Mouse (Mus musculus): ENCODE results near the gene Suclg2.

- TF ChIP-seq EP300 (IDR thresholded peaks at IDR 0.05; ENCODE audit: insufficient read depth, low read depth, low read length), result no peak
- no peak for TF ChIP-seq CTCF (IDR thresholded peaks at IDR 0.05)
- TF ChIP-seq POLR2A (IDR thresholded peaks at IDR 0.05; ENCODE audit: insufficient read depth, low read depth, low read length), result no peak
Measured at GRCm38 (mm10) chr6:95709106-95709505, 9.5 kb downstream of the Suclg2 start.

Data from heart, adult 2 months (tissue).